Mouse (Mus musculus) mesoderm, embryonic 11.5 days (tissue): ENCODE measurements around the gene Sirt4.
A peak's percentile ranks its signal among the peaks of the same experiment; 100 is the strongest.

Experiments
- DNase-seq: peaks from one replicate; pipeline ENCODE4 v3.0.0-alpha.2; 2012; ENCODE audit warnings: low read depth, low spot score

Gene Sirt4

GRCm38 (mm10) chr5:115491771-115492322 lies 7.3 kb upstream of the Sirt4 start:
- peak; percentile 67 for DNase-seq

- no peak for DNase-seq
Measured at GRCm38 (mm10) chr5:115491076-115491475, 6.6 kb upstream of the Sirt4 start.

- no peak for DNase-seq
Measured at GRCm38 (mm10) chr5:115490638-115491000, 6.1 kb upstream of the Sirt4 start.

- peak; percentile 95 for DNase-seq
Measured at GRCm38 (mm10) chr5:115489699-115490637, 5.4 kb upstream of the Sirt4 start.

GRCm38 (mm10) chr5:115488841-115489698 lies 4.5 kb upstream of the Sirt4 start:
- peak; percentile 88 for DNase-seq

- DNase-seq, result no peak
Measured at GRCm38 (mm10) chr5:115487942-115488580, 3.5 kb upstream of the Sirt4 start.

GRCm38 (mm10) chr5:115487353-115487752 lies 2.8 kb upstream of the Sirt4 start:
- no peak for DNase-seq

GRCm38 (mm10) chr5:115486726-115487125 lies 2.2 kb upstream of the Sirt4 start:
- no peak for DNase-seq

GRCm38 (mm10) chr5:115485489-115486205 lies 1.1 kb upstream of the Sirt4 start:
- DNase-seq, result no peak

- DNase-seq, result no peak
Measured at GRCm38 (mm10) chr5:115484996-115485395, 471 bp upstream of the Sirt4 start.

- DNase-seq, result no peak
Measured at GRCm38 (mm10) chr5:115483385-115483784, 1.1 kb downstream of the Sirt4 start.

GRCm38 (mm10) chr5:115482390-115483265 lies 1.9 kb downstream of the Sirt4 start:
- no peak for DNase-seq

GRCm38 (mm10) chr5:115480101-115480500 lies 4.4 kb downstream of the Sirt4 start:
- no peak for DNase-seq

GRCm38 (mm10) chr5:115479561-115479960 lies 5.0 kb downstream of the Sirt4 start:
- DNase-seq, result no peak

GRCm38 (mm10) chr5:115476107-115476727 lies 8.3 kb downstream of the Sirt4 start:
- no peak for DNase-seq

GRCm38 (mm10) chr5:115475337-115476106 lies 9.0 kb downstream of the Sirt4 start:
- peak; percentile 73 for DNase-seq

- no peak for DNase-seq
Measured at GRCm38 (mm10) chr5:115474174-115474828, 10.2 kb downstream of the Sirt4 start.

- no peak for DNase-seq
Measured at GRCm38 (mm10) chr5:115473191-115473590, 11.3 kb downstream of the Sirt4 start.
